Mouse (Mus musculus) bone marrow, adult 2 months (tissue): ENCODE measurements at regions not wholly inside any gene's neighbourhood (a gene's known extent, or its start where the extent isn't known, plus 50 kb on each side); places are given as distances from the start of the nearest gene placed in this dataset.

Experiments used
- CTCF ChIP-seq: fragments of 200-500 bp; IDR thresholded peaks from 2 replicates; pipeline ENCODE4 v1.5.1; 2011; ENCODE audit warnings: low read length, control low read depth; ENCODE audit not compliant: control insufficient read depth, insufficient read depth
- POLR2A ChIP-seq: fragments of 200-500 bp; IDR thresholded peaks from 2 replicates; pipeline ENCODE4 v1.6.1; 2011; ENCODE audit warnings: low read depth, mild to moderate bottlenecking, control low read depth, low read length, borderline replicate concordance; ENCODE audit not compliant: control insufficient read depth

DNA sequence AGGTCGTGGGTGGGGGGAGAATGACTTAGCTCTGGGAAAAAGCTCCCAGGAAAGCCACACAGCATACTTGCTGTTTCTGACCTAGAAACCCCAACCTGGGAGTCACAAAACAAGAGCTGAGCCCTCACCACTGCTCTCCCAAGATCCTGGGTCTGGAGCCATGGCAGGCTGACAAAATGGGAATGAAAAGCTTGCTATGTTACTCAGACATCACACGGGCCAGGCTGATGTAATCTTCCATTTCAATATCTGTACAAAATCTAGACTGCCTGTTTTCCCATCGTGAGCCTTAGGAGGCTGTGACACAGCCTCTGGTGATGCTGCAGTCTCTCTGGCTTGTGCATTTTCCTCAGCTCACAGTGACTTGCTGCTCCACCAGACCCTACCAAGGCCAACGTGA is 325.1 kb downstream of the Diras2 start:
- TF ChIP-seq CTCF (no peak), POLR2A (no peak)
